Mouse (Mus musculus): Measurements from ENCODE around the gene Gpr174.
"Not testable (repeated sequence)": the region's sequence is repeated elsewhere in the genome, so short reads cannot be mapped to it uniquely, and the experiment has no call there.

Gpr174 gene

DNA sequence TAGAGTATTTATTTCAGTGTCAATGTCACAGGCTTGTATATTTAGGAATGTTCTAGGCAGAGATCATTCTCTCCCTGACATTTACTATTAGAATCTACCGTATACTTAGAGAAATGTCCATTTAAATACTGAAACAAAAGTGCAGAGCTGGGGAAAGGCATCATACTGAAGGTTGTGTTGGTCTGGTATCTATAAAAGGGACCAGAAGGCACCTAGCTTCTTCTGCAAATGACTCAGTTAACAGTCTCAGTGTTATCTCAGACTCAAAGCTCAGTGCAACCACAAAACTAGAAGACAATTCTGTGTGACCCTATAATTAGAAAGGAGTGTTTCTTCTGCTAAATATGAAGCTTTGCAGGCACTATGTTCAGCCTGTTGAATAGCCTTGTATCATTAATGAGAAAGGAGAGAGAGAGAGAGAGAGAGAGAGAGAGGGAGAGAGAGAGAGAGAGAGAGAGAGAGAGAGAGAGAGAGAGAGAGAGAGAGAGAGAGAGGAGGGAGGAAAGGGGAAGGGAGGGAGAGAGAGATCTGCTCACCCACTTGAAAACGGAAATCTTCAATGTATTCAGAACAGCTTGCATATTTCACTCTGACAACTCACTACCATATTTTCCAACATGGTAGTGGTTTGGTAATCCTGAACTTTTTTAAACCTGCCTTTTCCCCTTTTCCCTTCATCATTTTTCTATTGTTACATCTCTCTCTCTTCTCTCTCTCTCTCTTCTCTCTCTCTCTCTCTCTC, at the start of gene Gpr174:
Gene Gpr174, plus strand, starts transcription at position 393 of the 742 bp plus-strand sequence.
- DNase-seq (ENCODE audit: low spot score), result no peak

DNA sequence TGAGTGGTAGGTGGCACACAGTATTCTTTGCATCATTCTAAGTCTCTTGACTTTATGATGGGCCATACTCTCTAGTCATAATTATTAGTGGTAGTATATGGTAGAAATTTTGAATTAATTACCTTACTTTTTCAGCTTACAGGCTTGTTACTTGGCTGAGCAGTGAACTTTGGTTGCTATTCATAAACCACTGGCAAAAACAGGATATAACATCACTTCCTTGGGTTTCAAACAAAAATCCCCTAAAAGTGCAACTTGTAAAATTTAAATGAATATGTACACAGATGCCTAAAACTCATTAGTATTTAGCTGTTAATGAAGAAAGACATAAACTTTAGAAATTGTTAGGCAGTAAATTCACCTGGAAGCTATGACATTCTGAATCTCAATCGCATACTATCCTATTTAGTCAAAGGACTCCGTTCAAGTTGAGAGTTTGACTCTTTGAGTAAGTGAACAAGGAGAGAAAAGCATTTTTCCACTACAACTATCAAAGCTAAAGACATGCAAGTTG, 38.0 kb upstream of the Gpr174 start:
- no peak for DNase-seq (ENCODE audit: low spot score)

DNA sequence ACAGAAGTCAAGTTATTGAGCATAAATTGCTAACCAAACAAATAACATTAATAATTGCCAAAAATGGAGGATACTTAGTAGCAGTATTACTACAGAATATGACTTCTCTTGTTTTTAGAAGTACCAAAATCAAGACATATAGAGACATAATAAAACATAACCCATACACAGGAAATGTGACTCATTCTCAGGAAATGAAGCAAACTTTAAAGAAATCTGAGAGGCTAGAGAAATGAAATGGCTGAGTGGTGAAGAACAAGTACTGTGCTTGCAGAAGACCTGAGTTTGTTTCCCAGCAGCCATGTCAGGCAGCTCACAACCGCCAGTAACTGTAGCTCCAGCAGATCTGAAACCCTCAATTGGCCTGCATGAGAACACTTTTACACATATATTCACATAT, 30.8 kb upstream of the Gpr174 start:
- no peak for DNase-seq (ENCODE audit: low spot score)

DNA sequence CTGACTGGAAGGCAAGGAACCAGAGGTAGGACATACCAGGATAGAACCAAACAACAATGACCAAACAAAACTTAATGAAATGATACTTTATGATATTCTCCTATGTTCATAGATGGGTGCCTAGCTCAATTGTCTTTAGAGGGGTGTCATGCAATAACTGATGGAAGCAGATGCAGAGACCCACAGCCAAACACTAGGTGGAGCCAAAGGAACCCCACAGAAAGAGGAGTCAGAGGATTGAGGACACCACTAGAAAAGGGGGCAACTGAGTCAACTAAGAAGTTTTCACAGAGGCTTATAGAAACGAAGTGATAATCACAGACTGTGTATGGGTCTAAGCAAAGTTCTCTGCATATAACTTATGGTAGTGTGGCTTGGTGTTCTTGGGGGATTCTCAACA, 24.5 kb upstream of the Gpr174 start:
- no peak for DNase-seq (ENCODE audit: low spot score)

DNA sequence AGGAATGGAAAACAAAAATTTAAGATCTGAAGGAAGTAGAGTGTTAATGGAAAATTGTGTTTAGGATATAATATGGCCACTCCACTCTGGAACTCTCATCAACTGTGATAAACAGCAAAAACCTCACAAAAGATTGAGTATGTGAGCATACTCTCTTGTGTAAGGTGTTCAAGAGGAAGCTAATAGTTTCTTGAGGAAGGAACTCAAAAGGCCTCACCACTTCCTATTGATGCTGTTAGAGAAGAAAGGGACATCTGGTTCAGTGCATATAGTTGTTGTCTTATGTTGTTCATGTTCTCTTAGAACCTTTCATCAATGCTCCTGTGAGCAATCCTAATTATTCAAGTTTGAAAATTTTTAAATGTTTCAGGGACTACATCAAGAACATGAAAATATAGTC, 21.0 kb upstream of the Gpr174 start:
- DNase-seq (ENCODE audit: low spot score), result no peak

DNA sequence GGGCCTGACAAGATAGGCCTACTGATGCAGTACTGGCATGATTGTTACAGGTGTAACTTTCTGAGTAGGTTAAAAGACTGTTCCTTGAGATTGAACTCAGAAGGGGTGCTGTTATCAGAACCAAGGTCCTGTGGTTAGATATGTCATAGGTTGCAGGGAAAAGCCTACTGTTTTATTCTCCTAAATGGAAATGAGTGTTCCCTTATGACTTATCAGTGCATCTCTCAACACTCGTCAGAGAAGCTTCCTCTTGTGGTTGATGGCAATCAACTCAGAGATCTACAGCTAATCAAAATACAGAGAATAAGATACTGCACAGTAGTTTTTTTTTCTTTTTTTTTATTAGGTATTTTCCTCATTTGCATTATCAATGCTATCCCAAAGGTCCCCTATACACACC, 19.2 kb upstream of the Gpr174 start:
- DNase-seq (ENCODE audit: low spot score), result no peak

DNA sequence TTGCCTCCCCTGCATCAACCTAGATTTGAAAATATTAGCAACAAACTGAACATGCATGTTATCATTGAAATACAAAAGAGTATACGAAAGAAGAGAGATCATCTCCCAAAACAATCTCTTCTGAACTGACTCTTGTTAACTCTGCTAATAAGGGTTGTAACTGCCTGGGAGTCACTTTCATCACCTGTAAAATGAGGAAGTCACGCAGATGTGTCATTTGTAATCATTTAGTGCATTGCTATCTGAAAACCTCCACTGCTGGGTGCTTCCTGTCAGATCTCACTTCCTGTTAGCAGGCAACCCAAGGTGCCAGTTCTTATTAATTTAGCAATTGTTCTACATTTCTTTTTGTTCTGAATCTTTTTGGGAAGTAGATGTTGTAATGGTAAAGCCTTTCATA, 5.3 kb upstream of the Gpr174 start:
- DNase-seq (ENCODE audit: low spot score), result no peak

DNA sequence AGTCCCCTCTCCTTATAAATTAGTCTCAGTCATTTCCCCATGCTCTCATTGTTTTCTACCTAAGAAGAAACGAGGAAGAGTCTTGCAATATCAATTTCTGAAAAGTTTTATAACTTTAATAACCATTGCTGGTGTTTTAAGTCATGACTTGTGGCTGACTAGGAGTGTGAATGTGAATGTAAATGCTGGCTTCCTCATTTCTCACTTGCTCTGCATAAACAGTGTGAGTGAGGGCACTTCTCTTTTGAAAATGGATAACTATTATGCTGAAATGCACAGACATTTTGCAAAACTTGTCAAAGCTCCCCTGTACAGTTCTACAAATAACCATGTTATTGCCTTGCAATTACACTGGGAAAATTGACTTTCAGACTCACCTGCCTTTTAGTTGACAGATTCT, 8.9 kb downstream of the Gpr174 start:
- no peak for DNase-seq (ENCODE audit: low spot score)

DNA sequence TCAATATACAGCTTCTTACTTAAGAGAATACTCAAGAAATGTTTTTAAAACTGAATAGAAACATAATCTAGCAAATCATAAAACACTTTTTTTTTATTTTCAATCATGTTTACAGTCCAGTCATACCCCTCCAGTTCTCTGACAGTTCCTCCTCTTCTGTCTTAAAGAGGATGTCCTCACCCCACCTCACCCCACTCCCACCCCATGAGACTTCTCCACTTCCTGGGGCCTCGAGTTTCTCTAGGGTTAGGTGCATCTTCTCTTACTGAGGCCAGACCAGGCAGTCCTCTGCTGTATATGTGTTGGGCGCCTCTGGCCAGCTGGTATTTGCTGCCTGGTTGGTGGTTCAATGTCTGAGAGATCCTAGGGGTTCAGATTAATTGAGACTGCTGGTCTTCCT, 21.9 kb downstream of the Gpr174 start:
- no peak for DNase-seq (ENCODE audit: low spot score)

DNA sequence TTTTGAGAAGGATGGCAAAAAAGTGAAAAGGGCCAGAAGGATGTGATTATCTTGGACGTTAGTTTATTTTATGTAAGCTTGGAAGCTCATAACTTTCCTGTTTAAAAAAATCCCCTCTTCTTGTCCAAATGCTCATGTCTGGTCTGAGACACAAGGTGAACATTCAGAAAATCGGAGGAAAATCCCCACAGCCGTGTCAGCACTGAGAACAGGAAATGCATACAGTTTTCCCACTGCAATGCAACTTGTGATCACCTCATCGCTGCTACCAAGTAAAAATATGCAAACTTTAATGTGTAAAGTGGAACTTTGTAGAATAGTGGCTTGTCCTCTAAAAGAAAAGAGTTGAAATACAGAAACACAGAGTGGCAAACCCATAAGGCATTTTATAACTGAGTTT, 28.5 kb downstream of the Gpr174 start:
- DNase-seq (ENCODE audit: low spot score), result no peak

DNA sequence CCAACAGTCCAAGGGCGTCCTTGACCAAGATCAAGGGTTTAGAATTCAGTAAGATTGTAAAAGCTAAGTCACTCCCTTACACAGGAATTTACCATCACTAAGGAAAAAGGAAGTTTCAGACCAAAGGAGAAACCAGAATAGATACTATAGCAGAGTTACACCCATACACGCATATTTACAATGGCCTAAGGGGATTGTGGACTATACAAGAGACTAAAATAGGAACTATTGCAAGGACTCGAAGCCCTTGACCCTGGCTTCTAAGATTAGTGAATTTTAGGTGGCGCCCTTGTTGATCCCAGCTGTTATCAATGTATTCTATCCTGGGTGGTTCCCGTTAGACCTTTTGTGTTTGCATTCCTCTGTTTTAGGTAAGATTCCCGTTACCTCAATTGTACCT, 42.2 kb downstream of the Gpr174 start:
- not testable (repeated sequence) for DNase-seq (ENCODE audit: low spot score)

DNA sequence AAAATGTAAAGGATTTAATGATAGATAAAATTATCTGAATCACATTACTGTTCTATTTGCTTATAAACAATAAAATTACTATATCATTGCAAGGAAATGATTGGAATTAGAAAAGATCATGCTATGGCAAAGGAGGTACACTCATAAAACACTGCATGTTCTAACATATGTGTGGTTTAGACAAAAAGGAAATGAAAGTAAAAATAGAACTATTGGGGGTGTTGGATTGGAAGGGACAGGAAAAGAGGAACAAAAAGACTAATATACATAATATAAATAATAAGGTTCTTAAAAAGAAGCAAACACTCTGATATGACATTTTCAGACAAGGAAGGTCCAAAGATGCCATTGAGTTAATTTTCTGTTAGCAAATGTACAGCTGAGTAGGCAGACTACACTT, 43.1 kb downstream of the Gpr174 start:
- no peak for DNase-seq (ENCODE audit: low spot score)

DNA sequence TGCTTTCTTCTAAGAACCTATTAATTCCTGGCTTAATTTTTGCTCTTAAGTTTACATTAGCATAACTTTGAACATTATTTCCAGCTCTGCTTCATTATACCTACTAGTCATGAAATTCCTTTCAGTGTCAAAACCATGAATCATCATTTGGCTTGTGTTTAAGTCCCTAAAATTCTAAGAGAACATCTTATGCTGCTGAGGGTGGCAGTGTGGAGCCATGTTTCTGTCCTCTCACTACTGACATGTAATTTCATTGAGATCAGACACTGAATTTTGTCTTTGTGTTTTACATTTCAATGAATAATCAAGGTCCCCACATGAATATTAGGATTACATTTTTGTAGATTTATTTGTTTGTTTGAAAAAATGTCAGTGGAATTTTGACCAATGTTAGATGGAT, 50.8 kb downstream of the Gpr174 start:
- no peak for DNase-seq (ENCODE audit: low spot score)

DNA sequence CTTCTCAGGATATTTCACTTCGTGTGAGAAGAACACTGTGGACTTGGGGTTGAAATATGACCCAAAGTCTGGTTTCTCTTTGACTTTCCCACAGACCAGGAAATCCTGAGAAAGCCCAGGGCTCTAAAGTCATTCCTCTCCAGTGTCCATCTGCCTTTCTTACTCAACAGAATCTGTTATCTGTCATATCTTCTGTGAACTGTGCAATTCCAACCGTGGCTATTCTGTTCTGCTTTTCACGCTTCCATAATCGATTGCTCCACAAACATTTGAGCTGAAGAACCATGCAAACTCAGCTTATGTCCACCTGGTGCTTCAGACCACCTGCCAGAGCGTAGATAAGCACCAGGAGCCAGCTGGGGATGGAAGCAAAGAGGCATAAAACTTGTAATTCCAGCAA, 56.9 kb downstream of the Gpr174 start:
- no peak for DNase-seq (ENCODE audit: low spot score)

DNA sequence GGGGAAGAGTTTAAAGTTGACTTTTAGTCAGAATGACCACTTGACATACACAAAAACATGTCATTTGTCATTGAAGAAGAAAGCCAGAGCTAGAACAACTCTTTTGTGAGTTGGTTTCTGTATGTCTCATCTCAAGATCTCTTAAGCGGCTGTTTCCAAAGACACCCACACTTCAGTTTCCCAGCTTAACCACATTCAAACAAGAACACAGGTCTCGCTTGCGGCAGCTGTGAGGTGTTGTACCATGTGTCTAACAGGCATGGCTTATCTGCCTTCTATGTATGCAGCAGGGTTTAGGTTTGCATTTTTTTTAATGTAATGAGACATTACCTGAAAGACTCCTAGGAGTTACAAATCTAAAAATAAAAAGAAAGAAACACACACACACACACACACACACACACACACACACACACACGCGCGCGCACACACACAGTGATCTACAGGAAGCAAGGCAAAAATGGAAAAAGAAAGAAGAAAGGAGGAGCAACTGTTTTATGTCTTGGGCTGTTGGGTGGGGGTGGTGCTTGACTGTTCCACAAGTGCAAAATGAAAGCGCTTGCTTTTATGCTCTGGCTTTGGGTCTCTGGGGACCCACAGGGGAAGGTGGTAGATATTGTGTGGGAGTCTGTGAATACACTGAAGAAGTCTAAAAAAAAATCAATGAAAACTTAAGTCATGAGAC, 70.2 kb downstream of the Gpr174 start:
- no peak for DNase-seq (ENCODE audit: low spot score)

DNA sequence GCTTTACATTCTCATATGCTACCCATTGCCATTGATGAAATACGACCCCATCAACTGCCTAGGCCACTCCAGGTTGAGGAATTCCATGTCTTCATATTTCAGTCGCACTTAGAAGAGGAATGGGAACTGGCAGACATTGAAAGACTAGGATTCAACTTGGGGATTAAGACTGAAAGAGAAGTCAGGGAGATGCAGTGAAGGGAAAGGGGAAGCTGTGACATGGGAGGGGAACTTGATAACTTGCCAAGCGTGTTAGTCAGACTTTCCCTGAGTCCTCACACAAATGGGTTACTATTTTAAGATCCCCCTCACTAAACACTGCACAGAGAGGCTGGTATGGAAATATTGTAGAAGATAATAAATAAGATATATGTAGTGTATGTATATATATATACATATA, 74.2 kb downstream of the Gpr174 start:
- no peak for DNase-seq (ENCODE audit: low spot score)

DNA sequence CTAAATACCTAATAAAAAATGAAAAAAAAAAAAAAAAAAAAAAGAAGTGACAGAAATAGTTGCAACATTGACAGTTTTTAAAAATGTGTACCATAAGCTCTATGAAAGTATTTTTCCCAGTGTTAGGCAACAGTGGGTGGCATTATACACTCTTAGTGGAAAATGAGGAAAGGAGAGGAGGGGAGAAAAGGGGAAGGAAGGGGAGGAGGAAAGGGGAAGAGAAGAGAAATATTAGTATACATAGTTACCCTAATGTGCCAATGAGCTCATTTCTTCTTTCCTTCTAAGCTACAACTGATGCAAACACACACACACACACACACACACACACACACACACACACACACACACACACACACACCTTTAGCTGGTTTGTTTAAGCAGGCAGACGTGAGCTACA, 80.9 kb downstream of the Gpr174 start:
- no peak for DNase-seq (ENCODE audit: low spot score)

DNA sequence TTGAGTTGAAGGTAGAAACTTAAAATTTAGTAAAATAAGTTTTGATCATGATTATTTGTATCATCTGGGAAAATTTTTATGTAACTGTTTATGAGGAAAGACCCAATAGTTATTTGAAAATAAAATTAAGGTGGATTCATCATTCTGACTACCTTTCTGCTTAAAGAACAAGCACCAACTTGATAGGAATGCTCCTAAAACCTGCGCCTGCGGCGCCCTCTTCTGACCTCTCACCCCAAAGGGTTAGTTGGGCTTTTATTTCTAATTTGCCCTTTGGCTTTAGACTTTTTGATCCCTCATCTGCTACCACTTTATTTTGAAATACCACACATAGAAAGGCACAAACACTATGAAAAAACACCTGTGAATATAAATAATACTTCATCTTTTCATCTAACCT, 86.3 kb downstream of the Gpr174 start:
- no peak for DNase-seq (ENCODE audit: low spot score)

All from layer of hippocampus, adult 9-10 months (tissue).